Mouse (Mus musculus): Measurements from ENCODE around the gene Trim56. TPM values are rescaled to one million over a fixed set of nuclear protein-coding genes. Genes with fewer than 3 reads are reported as not detected.

Gene Trim56
- total and polyA plus RNA-seq, 2 experiments from 2014 or later, result 1.2 to 3.7 TPM

- no peaks in the 10 kb centered on the region for H3K27me3 ChIP-seq (ENCODE audit: insufficient read depth, low read length)
- no peak overlapping the region for H3K4me2 ChIP-seq (ENCODE audit: low read depth, low read length, poor library complexity, severe bottlenecking)
- DNase-seq (ENCODE audit: low spot score), result no peak
- H3K4me1 ChIP-seq (ENCODE audit: insufficient read depth, low read length), result no peaks in the 10 kb centered on the region
- no peaks in the 10 kb centered on the region for H3K36me3 ChIP-seq (ENCODE audit: insufficient read depth, low read length)
- WGBS, result 91% methylated on average over 3 of the region's 3 CpGs
- H3K9me3 ChIP-seq (ENCODE audit: low read length), result no peaks in the 10 kb centered on the region
- no peak overlapping the region for H3K4me3 ChIP-seq (ENCODE audit: low read depth, low read length)
- TF ChIP-seq CTCF (IDR thresholded peaks at IDR 0.05), result no peak
- no peak for ATAC-seq (ENCODE audit: low FRiP score)
- no peak overlapping the region for H3K9ac ChIP-seq (replicated peaks; ENCODE audit: low read length, poor library complexity, severe bottlenecking)
- no peak overlapping the region for H3K27ac ChIP-seq (ENCODE audit: low read depth, low read length)
These were observed 30.3 kb downstream of the Trim56 start for GRCm38 (mm10) chr5:137085731-137086130.

GRCm38 (mm10) chr5:137085021-137085420, 31.0 kb downstream of the Trim56 start:
- no peak for TF ChIP-seq CTCF (IDR thresholded peaks at IDR 0.05)
- 82% methylated on average over 6 of the region's 6 CpGs for WGBS
- no peak overlapping the region for H3K27ac ChIP-seq (ENCODE audit: low read depth, low read length)

GRCm38 (mm10) chr5:137083051-137083450, 33.0 kb downstream of the Trim56 start:
- H3K4me2 ChIP-seq (ENCODE audit: low read depth, low read length, poor library complexity, severe bottlenecking), result no peak overlapping the region
- no peak for ATAC-seq (ENCODE audit: low FRiP score)
- TF ChIP-seq CTCF (IDR thresholded peaks at IDR 0.05), result no peak
- 79% methylated on average over 4 of the region's 4 CpGs for WGBS
- no peak overlapping the region for H3K4me3 ChIP-seq (ENCODE audit: low read depth, low read length)
- no peak overlapping the region for H3K27ac ChIP-seq (ENCODE audit: low read depth, low read length)
- no peaks in the 10 kb centered on the region for H3K27me3 ChIP-seq (ENCODE audit: insufficient read depth, low read length)
- DNase-seq (ENCODE audit: low spot score), result no peak
- no peaks in the 10 kb centered on the region for H3K9me3 ChIP-seq (ENCODE audit: low read length)
- no peaks in the 10 kb centered on the region for H3K36me3 ChIP-seq (ENCODE audit: insufficient read depth, low read length)
- H3K9ac ChIP-seq (replicated peaks; ENCODE audit: low read length, poor library complexity, severe bottlenecking), result no peak overlapping the region
- H3K4me1 ChIP-seq (ENCODE audit: insufficient read depth, low read length), result no peaks in the 10 kb centered on the region

More at GRCm38 (mm10) chr5:137085021-137085420, 31.0 kb downstream of the Trim56 start:
- ATAC-seq (ENCODE audit: low FRiP score) (no peak), DNase-seq (ENCODE audit: low spot score) (no peak)
- Histone ChIP-seq H3K4me1 (ENCODE audit: insufficient read depth, low read length) (no peaks in the 10 kb centered on the region), H3K9ac (replicated peaks; ENCODE audit: low read length, poor library complexity, severe bottlenecking) (no peak overlapping the region), H3K4me3 (ENCODE audit: low read depth, low read length) (no peak overlapping the region), H3K36me3 (ENCODE audit: insufficient read depth, low read length) (no peaks in the 10 kb centered on the region), H3K27me3 (ENCODE audit: insufficient read depth, low read length) (no peaks in the 10 kb centered on the region), H3K4me2 (ENCODE audit: low read depth, low read length, poor library complexity, severe bottlenecking) (no peak overlapping the region), H3K9me3 (ENCODE audit: low read length) (no peaks in the 10 kb centered on the region)

- Histone ChIP-seq H3K27ac (ENCODE audit: low read depth, low read length) (no peak overlapping the region), H3K4me3 (ENCODE audit: low read depth, low read length) (no peak overlapping the region), H3K9me3 (ENCODE audit: low read length) (no peaks in the 10 kb centered on the region), H3K27me3 (ENCODE audit: insufficient read depth, low read length) (no peaks in the 10 kb centered on the region), H3K4me2 (ENCODE audit: low read depth, low read length, poor library complexity, severe bottlenecking) (no peak overlapping the region), H3K36me3 (ENCODE audit: insufficient read depth, low read length) (no peaks in the 10 kb centered on the region), H3K4me1 (ENCODE audit: insufficient read depth, low read length) (no peaks in the 10 kb centered on the region), H3K9ac (replicated peaks; ENCODE audit: low read length, poor library complexity, severe bottlenecking) (no peak overlapping the region)
- WGBS, result 70% methylated on average over 5 of the region's 5 CpGs
- no peak for TF ChIP-seq CTCF (IDR thresholded peaks at IDR 0.05)
- ATAC-seq (ENCODE audit: low FRiP score) (no peak), DNase-seq (ENCODE audit: low spot score) (no peak)
These were observed 36.2 kb downstream of the Trim56 start for GRCm38 (mm10) chr5:137079849-137080248.

- H3K4me3 ChIP-seq (ENCODE audit: low read depth, low read length), result no peak overlapping the region
- ATAC-seq (ENCODE audit: low FRiP score) (no peak), DNase-seq (ENCODE audit: low spot score) (no peak)
- no peak for TF ChIP-seq CTCF (IDR thresholded peaks at IDR 0.05)
- no peaks in the 10 kb centered on the region for H3K27me3 ChIP-seq (ENCODE audit: insufficient read depth, low read length)
- no peak overlapping the region for H3K9ac ChIP-seq (replicated peaks; ENCODE audit: low read length, poor library complexity, severe bottlenecking)
- H3K9me3 ChIP-seq (ENCODE audit: low read length), result no peaks in the 10 kb centered on the region
- 65% methylated on average over 6 of the region's 6 CpGs for WGBS
- H3K36me3 ChIP-seq (ENCODE audit: insufficient read depth, low read length), result no peaks in the 10 kb centered on the region
- no peak overlapping the region for H3K27ac ChIP-seq (ENCODE audit: low read depth, low read length)
- no peak overlapping the region for H3K4me2 ChIP-seq (ENCODE audit: low read depth, low read length, poor library complexity, severe bottlenecking)
- H3K4me1 ChIP-seq (ENCODE audit: insufficient read depth, low read length), result peaks cover 6% of the 10 kb centered on the region; the same call in 1 of the 2 replicates
These were observed 37.4 kb downstream of the Trim56 start for GRCm38 (mm10) chr5:137078616-137079015.

GRCm38 (mm10) chr5:137078041-137078440, 38.0 kb downstream of the Trim56 start:
- no peak overlapping the region for H3K27ac ChIP-seq (ENCODE audit: low read depth, low read length)
- WGBS, result 86% methylated on average over 14 of the region's 14 CpGs
- H3K27me3 ChIP-seq (ENCODE audit: insufficient read depth, low read length), result no peaks in the 10 kb centered on the region
- H3K36me3 ChIP-seq (ENCODE audit: insufficient read depth, low read length), result no peaks in the 10 kb centered on the region
- H3K4me2 ChIP-seq (ENCODE audit: low read depth, low read length, poor library complexity, severe bottlenecking), result no peak overlapping the region
- H3K9ac ChIP-seq (replicated peaks; ENCODE audit: low read length, poor library complexity, severe bottlenecking), result no peak overlapping the region
- H3K9me3 ChIP-seq (ENCODE audit: low read length), result no peaks in the 10 kb centered on the region
- ATAC-seq (ENCODE audit: low FRiP score), result no peak
- H3K4me3 ChIP-seq (ENCODE audit: low read depth, low read length), result no peak overlapping the region
- TF ChIP-seq CTCF (IDR thresholded peaks at IDR 0.05), result no peak
- peaks cover 6% of the 10 kb centered on the region; the same call in 1 of the 2 replicates for H3K4me1 ChIP-seq (ENCODE audit: insufficient read depth, low read length)
- no peak for DNase-seq (ENCODE audit: low spot score)
